Mouse (Mus musculus) cerebellum, adult 18-20 months (tissue): ENCODE data around the gene Ankrd34a.

ENCODE experiments used
- DNase-seq, 2 experiments: peaks; one replicate each; pipeline ENCODE4 v3.0.0; 2021

The Ankrd34a gene

GRCm38 (mm10) chr3:96596228-96596707 is at the start of gene Ankrd34a:
Gene Ankrd34a (plus strand): TSS chr3:96596636.
- peak; percentile 90 to 92 for DNase-seq

GRCm38 (mm10) chr3:96546880-96547279 is 49.6 kb upstream of the Ankrd34a start:
- DNase-seq: peak in 1 of 2 experiments; percentile 8

GRCm38 (mm10) chr3:96547389-96547960 is 49.0 kb upstream of the Ankrd34a start:
- DNase-seq: peak; percentile 80 to 86

GRCm38 (mm10) chr3:96548824-96549223 is 47.6 kb upstream of the Ankrd34a start:
- no peak for DNase-seq

- no peak for DNase-seq
Observed at GRCm38 (mm10) chr3:96549346-96549745, 47.1 kb upstream of the Ankrd34a start.

GRCm38 (mm10) chr3:96551203-96551602 is 45.2 kb upstream of the Ankrd34a start:
- DNase-seq: peak; percentile 32 to 36

- no peak for DNase-seq
Observed at GRCm38 (mm10) chr3:96551890-96552289, 44.5 kb upstream of the Ankrd34a start.

- DNase-seq: no peak
Observed at GRCm38 (mm10) chr3:96553601-96554000, 42.8 kb upstream of the Ankrd34a start.

- no peak for DNase-seq
Observed at GRCm38 (mm10) chr3:96554251-96554650, 42.2 kb upstream of the Ankrd34a start.

GRCm38 (mm10) chr3:96555041-96555596 is 41.3 kb upstream of the Ankrd34a start:
- peak in 1 of 2 experiments; percentile 24 for DNase-seq

GRCm38 (mm10) chr3:96555999-96556614 is 40.3 kb upstream of the Ankrd34a start:
- DNase-seq: no peak

GRCm38 (mm10) chr3:96556651-96557635 is 39.5 kb upstream of the Ankrd34a start:
- DNase-seq: no peak

GRCm38 (mm10) chr3:96557694-96558093 is 38.7 kb upstream of the Ankrd34a start, which contains the start of gene Txnip:
Gene Txnip (plus strand): TSS chr3:96557957.
- peak; percentile 91 to 93 for DNase-seq

GRCm38 (mm10) chr3:96558159-96558558 is 38.3 kb upstream of the Ankrd34a start:
- no peak for DNase-seq

GRCm38 (mm10) chr3:96558668-96559196 is 37.7 kb upstream of the Ankrd34a start:
- DNase-seq: no peak

GRCm38 (mm10) chr3:96559398-96559910 is 37.0 kb upstream of the Ankrd34a start:
- no peak for DNase-seq

- DNase-seq: no peak
Observed at GRCm38 (mm10) chr3:96559911-96560850, 36.3 kb upstream of the Ankrd34a start.

- no peak for DNase-seq
Observed at GRCm38 (mm10) chr3:96560881-96561668, 35.4 kb upstream of the Ankrd34a start.

GRCm38 (mm10) chr3:96561946-96562681 is 34.3 kb upstream of the Ankrd34a start:
- no peak for DNase-seq

- no peak for DNase-seq
Observed at GRCm38 (mm10) chr3:96563267-96563666, 33.2 kb upstream of the Ankrd34a start.
